Mouse (Mus musculus) adrenal gland, postnatal 25 days (tissue): ENCODE measurements around the gene Pkd1l1. TPM values are rescaled to one million over a fixed set of nuclear protein-coding genes. Genes with fewer than 3 reads are reported as not detected.
A peak's percentile ranks its signal among the peaks of the same experiment; 100 is the strongest.

Source experiments
- DNase-seq: peaks from one replicate; pipeline ENCODE4 v3.0.0; 2021; ENCODE audit warnings: mixed read lengths
- total RNA-seq: library from RNA; stranded (reverse); gene quantifications from 2 replicates; pipeline ENCODE4 v1.2.3, GENCODE M21; 2021

Gene Pkd1l1
- total RNA-seq, 1 experiment from 2014 or later, result 0.06 TPM

DNA sequence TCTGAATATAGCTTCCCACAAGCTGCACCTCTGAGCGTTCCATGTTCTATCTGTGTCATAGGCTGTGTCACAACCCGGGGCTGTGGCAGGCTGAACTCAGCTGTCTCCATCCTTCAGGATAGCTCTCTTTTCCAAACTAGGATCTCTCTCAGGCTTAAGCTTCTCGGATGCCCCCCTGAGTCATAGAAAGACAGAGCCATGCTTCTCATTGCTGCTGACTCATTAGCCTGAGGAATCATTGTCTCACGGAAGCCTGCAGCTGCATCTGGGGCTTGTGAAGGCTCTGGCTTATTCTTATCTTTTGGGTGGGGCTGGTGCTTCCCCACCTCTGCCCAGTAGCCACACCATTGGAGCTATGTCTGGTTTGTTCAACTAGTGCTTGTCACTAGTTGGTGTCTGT lies 151.7 kb downstream of the Pkd1l1 start:
- DNase-seq, result no peak

DNA sequence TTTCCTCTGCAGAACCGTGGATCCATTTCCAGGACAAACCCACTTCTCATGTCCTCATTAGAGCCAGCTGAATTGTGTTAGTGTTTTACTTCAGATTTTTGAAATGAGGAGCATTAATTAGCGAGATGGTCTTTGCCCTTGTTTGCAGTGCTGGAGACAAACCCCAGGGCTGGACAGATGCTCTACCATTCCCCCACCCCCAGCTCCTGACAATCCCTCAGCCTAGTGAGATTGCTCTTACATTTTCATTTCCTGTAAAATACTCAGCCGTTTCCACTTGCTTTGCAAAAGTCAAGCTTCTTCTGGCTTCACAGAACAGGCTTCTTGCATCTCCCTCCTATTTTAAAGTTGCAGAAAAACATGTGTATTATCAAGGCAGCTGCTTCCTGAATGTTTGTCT lies 155.7 kb downstream of the Pkd1l1 start:
- DNase-seq, result no peak

DNA sequence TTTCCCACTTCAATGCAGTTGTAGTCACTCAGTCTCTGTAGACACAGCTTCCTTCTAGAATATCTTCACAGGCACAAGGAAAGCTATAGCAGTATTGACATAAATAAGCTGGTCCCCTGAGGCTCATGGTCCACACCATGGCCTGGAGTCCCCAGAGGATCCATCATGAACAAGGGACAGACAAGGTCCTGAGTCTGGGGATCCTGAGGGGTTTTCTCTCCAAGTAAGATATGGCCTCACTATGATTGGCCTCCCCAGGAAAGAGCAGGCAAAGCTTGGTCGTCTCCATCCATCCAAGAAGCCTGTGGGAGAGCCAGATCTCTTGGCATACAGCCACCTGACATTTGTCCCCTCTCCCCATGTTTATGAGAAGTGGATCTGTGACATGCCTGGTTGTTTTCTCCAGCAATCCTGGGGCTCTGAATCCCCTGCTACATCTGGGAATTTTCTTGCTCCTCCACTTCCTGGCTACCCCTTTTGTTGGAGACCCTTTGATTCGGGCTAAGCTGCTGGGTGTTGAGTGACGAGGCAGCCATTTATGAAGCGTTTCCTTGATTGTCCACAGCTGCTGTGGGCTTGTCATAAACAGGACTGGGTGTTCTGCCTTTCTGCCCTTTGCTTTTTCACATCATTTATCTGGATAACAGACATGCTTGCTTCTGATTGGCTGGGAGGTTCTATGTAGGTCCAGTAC lies 158.8 kb downstream of the Pkd1l1 start:
- DNase-seq, result no peak

DNA sequence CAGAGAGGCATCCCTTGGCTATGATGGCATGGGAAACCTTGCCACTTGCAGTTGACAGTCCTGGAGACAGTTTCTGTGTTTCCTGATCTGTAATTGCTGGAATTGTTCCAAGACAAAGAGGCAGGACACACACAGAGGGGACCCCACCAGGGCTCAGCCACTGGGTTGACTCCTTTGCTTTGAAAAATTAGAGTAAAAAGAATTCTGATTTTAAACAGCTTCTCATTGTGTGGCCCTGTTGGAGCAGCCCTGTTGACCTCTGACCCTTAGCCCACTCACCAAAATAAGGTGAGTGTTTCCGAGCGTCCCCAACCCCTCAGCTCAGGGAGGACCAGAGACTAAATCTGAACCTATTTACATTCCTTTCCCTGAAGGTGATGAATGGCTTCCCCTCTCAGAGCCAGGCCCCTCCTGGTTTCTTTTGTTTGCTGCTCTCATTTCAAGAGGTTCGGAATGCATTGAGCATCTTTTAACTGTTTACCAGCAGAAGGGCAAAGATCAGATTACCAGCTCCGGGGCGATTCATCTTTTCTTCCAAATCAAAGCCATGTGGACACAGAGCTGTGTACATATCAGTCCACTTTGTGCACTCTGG lies 161.5 kb downstream of the Pkd1l1 start:
- DNase-seq, result no peak

DNA sequence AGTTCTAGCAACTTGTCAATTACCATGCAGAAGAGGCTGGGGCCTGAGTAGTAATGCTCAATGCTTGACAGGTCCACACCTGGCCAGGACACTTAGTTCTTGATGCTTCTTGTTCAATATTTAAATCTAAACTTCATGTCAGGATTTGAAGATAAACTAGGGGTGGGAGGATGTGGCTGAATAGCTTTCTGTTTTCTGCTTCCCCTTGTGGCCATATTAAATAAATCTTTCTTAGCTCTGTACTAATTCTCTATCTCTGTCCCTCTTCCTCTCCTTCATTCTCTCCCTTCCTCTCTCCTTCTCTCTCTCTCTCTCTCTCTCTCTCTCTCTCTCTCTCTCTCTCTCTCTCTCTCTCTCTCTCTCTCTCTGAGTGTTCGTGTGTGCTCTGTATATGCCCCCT lies 163.4 kb downstream of the Pkd1l1 start:
- no peak for DNase-seq

DNA sequence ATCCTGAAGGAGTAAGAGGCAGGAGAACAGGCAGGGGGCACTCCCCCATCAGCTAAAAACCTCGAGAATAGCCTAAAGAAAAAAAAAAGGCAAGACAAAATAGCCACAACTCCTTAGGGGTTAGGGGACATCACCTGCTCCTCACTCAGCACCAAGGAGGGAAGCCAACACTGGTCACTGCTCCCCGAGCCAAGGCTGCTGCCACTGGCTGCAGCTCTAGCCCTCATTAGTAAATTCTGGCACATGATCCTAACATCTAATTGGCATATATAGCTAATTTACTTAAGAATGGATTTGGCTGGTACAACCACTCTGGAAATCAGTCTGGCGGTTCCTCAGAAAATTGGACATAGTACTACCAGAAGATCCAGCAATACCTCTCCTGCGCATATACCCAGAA lies 166.1 kb downstream of the Pkd1l1 start:
- no peak for DNase-seq

DNA sequence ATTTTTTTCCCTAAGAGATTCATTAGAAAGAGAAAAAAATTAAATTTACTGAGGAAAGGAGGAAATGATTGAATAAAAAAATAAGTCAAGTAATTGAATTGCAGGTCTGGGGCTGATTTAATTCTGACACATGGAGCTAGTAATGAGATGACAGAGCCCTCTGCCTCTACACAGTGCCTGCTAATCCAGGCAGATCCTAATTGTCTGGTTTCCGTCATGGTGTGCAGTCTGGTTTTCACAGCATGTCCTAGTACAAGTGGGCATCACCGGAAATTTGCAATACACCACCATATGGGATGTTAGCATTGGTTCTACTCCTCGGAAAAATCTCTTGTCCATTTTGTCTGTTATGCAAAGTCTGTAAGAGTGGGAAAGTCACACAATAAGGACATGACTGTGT lies 168.9 kb downstream of the Pkd1l1 start:
- no peak for DNase-seq

DNA sequence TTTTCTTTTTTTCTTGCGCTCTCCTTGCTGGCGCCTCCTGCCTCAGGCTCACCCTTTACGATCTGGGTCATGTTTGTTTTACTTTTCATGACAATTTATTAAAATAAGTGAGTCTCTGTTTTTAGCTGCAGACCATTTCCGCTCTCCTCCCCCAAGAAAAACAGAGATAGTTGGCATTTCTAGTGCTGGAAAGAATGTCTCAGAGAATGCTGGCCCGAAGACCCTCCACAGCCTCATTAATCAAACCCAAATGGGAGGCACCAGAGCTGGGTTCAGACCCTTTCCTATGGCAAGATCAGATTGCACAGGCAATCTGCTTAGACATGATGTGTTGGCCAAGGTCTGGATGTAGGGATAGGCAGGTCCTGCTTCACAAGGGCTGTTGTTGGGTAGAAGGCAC lies 175.6 kb downstream of the Pkd1l1 start:
- no peak for DNase-seq

DNA sequence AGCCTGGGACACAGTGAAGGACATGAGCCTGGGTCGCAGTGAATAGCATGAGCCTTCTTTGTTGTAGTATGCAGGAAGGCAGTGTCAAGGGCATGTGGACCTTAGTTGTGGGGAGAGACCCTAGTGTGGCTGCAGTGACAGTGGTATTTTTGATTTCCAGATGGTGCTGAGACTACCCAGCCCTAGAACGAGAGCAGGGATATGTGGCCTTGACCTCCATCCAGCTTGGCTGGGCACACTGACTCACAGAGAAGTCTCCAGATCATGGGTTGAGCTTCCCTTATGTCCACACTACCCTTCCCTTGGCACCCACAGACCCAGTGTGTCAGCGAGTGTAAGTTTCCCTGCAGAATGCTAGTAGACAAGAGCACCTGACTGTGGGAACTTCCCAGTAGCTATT lies 178.0 kb downstream of the Pkd1l1 start:
- peak; percentile 13 for DNase-seq

DNA sequence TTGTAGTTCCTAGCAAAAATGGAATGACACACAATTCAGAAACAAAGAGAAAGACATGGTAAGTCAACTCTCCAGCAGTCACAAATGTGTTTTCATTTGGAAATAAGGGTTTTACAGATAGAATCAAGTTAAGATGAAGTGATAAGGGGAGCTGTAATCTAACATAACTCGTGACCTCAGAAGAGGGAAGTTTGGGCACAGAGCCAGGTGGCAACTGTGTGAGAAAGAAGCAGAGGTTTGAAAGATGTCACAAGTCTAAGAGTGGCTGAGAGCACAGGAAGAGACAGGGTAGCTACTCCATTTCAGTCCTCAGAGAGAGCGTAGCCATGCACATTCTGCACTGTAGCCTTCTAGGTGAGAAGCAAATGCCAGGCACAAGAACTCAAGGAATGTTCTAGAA lies 180.9 kb downstream of the Pkd1l1 start:
- peak; percentile 41 for DNase-seq

DNA sequence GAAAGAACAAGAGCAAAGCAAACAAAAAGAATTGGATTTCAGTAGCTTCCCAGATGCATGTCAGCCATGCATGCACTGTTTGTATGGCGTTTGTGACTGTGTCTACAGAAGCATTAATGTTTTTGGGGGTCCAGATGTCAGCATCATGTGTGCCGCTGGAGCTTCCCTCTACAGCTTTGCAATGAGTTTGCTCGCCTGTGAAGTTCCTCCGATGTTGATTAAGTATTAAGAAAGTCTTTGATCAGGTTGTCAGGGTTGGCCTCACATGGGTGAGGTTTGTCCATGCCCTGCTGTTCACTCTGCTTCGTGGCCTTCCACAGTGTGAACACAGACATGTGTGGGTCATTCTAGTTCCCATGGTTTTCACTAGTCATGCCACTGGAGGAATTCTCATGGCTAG lies 183.9 kb downstream of the Pkd1l1 start:
- DNase-seq, result no peak

DNA sequence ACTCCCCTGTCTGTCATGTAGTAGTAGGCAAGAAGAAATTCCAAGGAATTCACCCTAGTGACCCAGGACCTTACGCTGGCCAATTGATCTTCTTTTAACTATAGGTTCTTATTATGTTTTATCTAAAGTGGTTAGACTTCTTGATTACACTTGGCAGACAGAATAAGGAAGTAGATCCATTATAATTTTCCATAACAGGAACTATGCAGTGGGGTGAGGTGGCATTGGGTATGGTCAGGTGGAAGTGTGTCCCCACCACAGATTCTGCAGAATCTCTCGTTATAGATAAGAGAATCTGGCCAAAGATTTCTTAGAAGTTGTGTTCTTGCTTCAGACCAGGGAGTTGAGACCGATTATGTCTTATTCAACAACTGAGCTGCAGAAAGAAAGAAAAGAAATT lies 185.5 kb downstream of the Pkd1l1 start:
- DNase-seq, result no peak

DNA sequence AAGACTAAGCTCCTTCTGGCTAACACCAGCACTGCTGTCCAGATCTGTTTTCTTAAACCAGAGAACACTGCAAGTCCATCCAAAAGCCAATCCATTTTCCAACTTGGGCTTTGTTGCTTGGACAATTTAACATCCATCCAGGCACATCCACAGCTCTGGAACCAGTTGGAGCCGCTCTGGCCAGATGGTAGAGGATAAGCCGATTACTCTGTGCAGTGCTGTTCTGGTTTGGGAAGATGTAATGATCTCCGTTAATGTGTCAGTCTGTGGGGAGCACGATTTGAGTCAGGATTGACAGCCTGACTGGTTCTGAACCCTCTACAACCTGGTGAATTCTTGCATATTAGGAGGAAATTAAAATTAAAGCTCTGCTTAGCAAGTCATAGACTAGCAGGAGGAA lies 188.7 kb downstream of the Pkd1l1 start:
- DNase-seq, result no peak

DNA sequence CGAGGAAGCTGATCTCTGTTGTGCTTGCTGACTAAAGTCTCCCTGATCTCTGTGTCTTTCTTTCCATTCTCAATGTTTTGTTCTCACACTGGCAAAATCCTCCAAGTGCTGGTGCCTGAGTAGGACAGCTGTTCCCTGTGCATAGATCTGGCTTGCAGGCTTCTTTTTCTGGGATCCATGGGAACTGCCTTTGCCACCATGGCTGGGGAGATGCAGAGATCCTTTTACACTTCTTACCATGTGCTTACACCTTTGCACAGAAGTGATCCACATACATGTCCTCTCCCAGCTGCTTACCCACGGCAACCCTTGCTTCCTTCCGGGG lies 191.0 kb downstream of the Pkd1l1 start:
- DNase-seq, result no peak

DNA sequence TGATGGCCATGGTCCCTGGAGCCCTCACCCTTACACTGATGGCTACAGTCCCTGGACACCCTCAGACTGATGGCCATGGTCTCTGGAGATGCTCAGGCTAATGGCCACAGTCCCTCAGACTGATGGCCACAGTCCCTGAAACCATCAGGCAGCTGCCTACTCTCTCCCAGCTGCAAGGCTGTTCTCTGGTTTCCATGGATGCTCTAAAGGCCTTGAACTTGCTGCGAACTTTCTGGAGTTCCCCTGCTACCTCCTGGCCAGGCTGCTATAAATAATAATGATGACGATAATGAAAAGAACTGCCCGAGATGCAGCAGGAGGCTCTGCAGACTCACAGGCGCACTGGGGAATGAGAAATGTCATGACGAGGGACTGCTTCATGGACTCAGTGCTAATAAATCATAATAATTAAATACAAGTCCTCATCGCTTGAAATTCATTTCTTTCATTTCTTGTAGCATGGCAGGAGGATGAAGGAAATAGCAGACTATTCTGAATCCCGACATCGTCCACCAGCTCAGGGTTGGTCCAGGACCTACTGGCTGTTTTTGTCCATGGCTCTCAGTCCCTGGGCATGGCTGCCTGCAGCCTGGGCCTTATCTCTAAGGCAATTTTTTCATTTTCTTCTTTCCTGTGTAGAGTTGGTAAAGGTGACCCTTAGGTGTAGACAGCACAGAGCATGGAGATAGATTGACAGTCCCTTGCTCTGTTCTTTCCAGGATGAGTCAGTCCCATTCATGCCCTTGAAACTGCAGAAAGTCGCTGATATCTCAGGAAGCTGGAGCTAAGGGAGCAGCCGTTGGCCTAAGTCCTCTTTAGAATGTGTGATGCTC lies 191.5 kb downstream of the Pkd1l1 start:
- peak; percentile 42 for DNase-seq

DNA sequence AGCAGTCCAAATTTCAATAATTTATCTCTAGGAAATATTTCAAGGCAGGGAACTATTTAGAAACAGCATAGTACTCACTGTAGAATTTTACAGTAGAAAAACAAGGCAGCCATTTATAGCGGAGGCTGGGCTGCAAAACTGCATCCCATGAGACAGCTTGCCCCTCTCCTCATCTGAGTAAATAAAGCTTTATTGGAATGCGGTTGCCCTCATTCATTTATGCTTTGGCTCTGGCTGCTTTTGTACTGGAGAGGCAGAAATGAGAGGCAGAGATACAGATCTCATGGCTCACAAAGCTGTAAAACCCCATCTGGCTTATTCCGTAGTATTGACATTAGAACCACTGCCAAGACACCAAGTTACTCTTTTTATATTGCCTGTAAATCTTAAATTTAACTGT lies 193.6 kb downstream of the Pkd1l1 start:
- no peak for DNase-seq

Other genes starting within 250 kb of the Pkd1l1 start
- gene Hus1, start 37.9 kb upstream of the Pkd1l1 start, total RNA-seq, result 10.9 and 13.6 TPM in 2 replicates
- 0.18 TPM in 1 of 2 replicates, not detected in the other for gene Gm11992, start 75.3 kb upstream of the Pkd1l1 start, total RNA-seq
- not detected in 2 replicates for gene Sun3, start 75.7 kb upstream of the Pkd1l1 start, total RNA-seq
- gene Upp1, start 144.8 kb upstream of the Pkd1l1 start, total RNA-seq, result 7.9 and 9.1 TPM in 2 replicates
- 0.27 TPM in 1 of 2 replicates, not detected in the other for gene Abca13, start 218.7 kb upstream of the Pkd1l1 start, total RNA-seq